Mouse (Mus musculus) adrenal gland, adult 2 months (tissue): ENCODE data around the gene Pmepa1. TPM values are rescaled to one million over a fixed set of nuclear protein-coding genes. Genes with fewer than 3 reads are reported as not detected.

Experiments
- DNase-seq: peaks from one replicate; pipeline ENCODE4 v3.0.0; 2021
- polyA plus RNA-seq: library from polyadenylated mRNA; depleted of rRNA; stranded (reverse); fragments of >200 nt; gene quantifications from 2 replicates; pipeline ENCODE4 v1.2.3, GENCODE M21; 2012
- total RNA-seq, 2 experiments: library from RNA; stranded (reverse); gene quantifications; 2 replicates each; pipeline ENCODE4 v1.2.3; 2021

Gene Pmepa1
- total and polyA plus RNA-seq, 3 experiments = 67.5 to 91.4 (median 90.3) TPM

DNA sequence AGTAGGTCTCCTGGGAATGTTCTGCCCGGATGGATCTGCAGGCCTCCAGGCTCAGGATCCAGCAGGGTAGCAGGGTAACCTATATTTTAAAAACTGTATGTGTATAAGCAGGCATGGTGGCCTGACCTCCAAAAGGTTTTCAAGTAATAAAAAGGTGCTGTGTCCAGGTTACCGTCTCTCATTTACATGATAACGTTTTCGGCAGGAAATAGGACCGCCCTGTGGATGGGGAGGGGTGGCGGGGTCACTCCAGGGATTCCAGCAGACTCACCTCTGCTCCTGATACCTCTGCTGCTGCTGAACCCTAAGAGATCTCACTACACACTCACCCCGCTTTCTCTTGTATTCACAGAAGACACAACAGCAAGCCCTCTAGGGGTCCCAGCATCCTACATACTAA lies 50.4 kb downstream of the Pmepa1 start:
- no peak for DNase-seq

DNA sequence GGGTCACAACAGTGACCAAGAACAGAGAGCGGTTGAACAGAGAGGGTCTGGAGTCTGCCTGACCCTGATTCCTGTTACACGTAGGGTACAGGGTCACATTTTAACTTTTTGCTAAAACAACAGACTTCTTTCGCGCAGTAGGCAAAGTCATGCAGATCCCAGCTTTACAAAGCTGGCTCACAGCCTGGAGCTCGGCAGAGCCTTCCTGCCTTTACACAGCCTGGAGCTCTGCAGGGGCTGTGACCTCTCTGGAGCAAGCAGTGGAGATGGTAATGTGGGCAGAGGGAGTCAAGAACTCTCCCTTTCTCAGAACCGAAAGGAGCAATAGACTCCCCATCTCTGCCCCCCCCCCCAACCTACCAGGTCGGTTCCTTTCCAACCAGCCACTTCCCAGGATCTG lies 51.5 kb downstream of the Pmepa1 start:
- no peak for DNase-seq

GRCm38 (mm10) chr2:173224097-173224496 lies 52.2 kb downstream of the Pmepa1 start:
- no peak for DNase-seq

- DNase-seq = no peak
These were observed 52.8 kb downstream of the Pmepa1 start for GRCm38 (mm10) chr2:173223496-173223895.

- no peak for DNase-seq
These were observed 55.6 kb downstream of the Pmepa1 start for GRCm38 (mm10) chr2:173220754-173221153.

DNA sequence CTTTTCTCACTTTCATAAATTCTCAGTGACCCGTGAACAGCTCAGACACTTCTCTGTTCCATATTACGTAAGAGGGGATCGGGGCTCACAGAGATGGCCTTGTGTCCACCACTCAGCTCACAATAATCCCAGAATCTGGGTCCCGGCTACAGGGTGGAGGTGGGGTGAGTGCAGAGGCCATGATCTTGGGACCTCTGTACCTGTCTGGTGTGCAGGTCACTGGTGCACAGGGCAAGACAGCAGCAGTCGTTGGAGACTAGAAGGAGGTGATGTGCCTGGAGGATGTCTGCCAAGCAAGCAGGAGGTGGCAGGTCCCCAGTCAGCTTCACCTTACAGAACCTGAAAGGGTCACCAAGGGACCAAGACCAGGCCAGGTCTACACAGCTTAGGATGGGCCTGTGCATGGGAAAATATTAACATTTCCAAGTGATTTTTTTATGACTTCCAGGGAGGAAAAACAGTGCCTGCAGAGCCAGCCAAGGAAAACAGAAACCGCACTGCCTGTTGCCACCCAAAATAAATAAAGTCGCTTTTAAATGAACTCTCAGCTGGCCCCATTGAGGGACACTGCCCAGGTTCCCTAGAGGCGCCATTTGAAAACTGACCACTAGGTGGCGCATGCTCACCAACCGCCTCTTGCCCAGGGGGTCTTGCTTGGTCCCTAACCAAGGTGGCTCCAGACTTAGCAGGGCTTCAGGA lies 56.9 kb downstream of the Pmepa1 start:
- DNase-seq = peak; percentile 27

GRCm38 (mm10) chr2:173218416-173219141 lies 57.8 kb downstream of the Pmepa1 start, which contains the start of gene Zbp1:
TSS of gene Zbp1 (minus strand) at chr2:173218923.
- DNase-seq = peak; percentile 47

GRCm38 (mm10) chr2:173217763-173218258 lies 58.5 kb downstream of the Pmepa1 start:
- DNase-seq = no peak

GRCm38 (mm10) chr2:173217246-173217645 lies 59.1 kb downstream of the Pmepa1 start:
- DNase-seq = no peak

DNA sequence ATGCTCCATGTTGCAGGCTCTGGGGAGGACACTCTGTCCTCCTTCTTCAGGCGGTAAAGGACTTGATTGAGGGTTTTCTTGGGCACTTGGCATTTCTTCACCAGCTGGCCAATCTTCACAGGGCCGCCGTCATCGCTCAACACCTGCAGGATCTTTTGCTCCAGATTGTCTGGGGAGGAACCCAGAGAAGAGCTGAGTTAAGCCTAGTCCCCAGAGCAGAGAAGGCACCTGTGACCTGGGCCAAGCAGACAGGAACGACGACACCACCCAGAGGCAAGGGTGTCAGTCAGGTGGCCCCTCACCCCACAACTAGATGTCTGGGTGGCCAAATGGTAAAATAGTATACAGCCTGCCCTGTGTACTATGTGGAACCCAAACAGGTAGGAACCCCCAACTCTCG lies 59.5 kb downstream of the Pmepa1 start:
- no peak for DNase-seq

DNA sequence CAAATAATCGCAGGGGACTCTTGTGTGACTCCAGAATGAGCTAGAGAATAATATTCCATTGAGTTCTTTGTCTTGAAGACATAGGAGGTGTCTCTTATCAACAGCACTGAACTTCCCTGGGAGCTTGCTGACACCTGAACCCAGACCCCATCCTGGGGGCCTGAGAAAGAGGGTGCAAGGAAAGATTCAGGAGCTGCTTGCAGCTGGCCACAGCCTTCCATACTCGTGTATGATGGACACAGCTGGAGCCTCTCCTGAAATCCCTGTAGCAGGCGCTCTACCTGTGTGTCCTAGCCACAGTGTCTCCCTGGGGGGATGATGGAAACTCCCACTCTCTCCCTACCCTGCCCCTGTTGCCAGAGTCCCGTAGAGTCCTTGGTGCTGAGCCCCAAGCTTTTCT lies 64.1 kb downstream of the Pmepa1 start:
- DNase-seq = no peak

- DNase-seq = no peak
These were observed 67.1 kb downstream of the Pmepa1 start for GRCm38 (mm10) chr2:173209091-173209815.

DNA sequence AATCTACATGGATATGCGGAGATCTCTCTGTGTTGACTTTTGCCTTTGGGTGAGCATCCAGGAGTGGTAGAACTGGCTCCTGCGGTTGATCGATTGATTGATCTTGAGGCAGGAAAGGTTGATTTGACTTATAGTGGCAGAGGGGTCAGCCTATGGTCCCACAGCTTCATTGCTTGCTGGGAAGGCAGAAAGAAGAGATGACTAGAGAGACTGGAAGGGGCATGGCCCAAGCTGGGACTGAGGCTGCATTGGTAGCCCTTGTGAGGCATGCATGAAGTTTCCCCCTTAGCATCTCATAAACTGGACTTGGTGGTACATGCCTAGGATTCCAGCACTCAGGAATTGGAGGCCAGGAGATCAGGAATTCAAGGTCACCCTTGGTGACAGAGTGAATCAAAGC lies 69.3 kb downstream of the Pmepa1 start:
- DNase-seq = no peak

DNA sequence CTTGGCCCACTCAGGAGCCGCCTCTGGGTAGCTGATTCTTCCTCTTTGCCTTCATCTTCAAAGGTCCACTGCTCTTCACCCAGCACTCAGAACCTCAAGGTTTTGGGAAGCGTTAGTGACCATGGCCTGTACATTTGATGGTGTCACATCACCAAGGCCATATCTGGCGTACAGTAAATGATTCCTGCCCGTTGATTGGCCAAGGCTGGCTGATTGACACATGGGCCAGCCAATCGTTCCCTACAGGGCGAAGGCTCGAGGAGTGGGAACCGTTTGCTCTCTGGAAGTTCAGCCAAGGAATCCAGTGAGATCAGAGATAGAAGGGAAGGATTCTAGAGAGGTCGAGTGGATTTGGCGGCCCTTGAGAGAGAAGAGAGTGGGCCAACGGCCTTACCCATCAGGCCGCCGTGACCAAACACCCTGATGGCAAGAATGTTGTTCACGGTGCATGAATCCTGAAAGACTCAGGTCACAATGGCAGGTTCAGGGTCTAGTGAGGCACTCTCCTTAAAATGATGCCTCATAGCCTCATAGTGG lies 70.7 kb downstream of the Pmepa1 start:
- DNase-seq = no peak

- no peak for DNase-seq
These were observed 71.7 kb downstream of the Pmepa1 start for GRCm38 (mm10) chr2:173204671-173205070.

- no peak for DNase-seq
These were observed 72.6 kb downstream of the Pmepa1 start for GRCm38 (mm10) chr2:173203726-173204125.

GRCm38 (mm10) chr2:173202924-173203689 lies 73.2 kb downstream of the Pmepa1 start:
- DNase-seq = no peak

GRCm38 (mm10) chr2:173194796-173195195 lies 81.5 kb downstream of the Pmepa1 start:
- no peak for DNase-seq

DNA sequence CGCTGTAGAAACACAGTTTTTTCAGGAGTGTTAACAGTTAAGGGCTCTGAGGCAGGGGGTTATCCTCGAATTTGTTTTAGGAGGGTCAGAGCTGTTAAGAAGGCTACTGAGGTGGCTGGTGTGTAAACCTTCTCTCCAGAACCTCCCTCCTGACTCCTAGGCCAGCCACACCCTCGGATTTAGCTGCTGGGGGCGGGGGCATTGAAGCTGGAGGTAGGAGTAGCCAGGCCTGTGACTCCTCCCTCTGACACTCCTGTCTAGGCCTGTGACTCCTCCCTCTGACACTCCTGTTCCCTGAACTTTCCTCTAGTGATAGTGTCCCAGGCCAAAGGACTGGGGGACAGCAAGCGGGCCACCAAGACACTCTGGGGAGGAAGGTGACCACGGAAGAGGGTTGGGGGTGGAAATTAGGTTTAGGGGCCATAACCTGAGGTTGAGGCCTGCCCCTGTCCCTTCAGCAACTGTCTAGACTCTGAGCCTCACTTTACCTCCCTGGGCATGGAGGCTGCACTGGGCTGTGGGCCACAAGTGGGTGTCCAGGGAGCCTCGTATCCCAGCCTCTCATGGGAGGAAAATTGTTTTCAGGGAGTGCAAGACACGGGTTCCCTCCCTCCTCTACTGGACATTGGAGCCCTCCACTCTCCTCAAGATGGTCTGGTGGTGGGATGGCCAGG lies 89.0 kb downstream of the Pmepa1 start:
- peak; percentile 31 for DNase-seq

- DNase-seq = peak; percentile 78
These were observed 90.0 kb downstream of the Pmepa1 start for GRCm38 (mm10) chr2:173186047-173186943.
